Comparison of ENCODE assay signal across 8 mouse cellular contexts in the genomic region with DNA sequence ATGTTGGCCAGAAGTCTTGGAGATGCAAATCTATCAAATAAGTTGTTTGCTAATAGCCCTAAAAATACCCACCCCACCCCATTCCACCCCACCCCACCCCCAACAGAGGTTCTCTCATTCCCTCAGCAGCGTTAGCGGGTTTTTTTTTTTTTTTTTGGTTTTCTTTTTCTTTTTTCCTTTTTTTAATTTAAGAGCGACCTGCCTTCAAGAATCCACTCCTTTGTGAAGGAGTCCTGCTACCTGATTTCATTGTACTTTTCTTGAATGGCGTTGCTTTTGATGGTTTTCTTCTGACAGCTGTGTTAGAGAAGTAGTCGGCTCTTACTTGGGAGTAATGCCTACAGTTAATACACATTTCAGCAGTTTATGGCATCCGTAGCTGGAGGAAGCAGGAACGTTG. TPM values are rescaled to one million over a fixed set of nuclear protein-coding genes. Genes with fewer than 3 reads are reported as not detected.
A peak's percentile ranks its signal among the peaks of the same experiment; 100 is the strongest.
DNase-seq lines count a peak whose midpoint lies in the region; ATAC-seq and TF ChIP-seq lines count a peak whose summit lies in the region.

No protein-coding gene starts in this region.

- no peak for TF ChIP-seq POLR2A in kidney, adult 2 months (IDR thresholded peaks at IDR 0.05; ENCODE audit: low read depth, low read length)

- H3K36me3 ChIP-seq in kidney, adult 2 months (ENCODE audit: control insufficient read depth, insufficient read depth, low read length) = no peaks in the 10 kb centered on the region
- H3K36me3 ChIP-seq in midbrain, embryonic 15.5 days (replicated peaks) = no peaks in the 10 kb centered on the region

- no peak for ATAC-seq in midbrain, embryonic 15.5 days (replicated peaks)

- no peaks in the 10 kb centered on the region for H3K9me3 ChIP-seq in midbrain, embryonic 15.5 days

- H3K4me1 ChIP-seq in kidney, adult 2 months (ENCODE audit: control insufficient read depth, insufficient read depth, low read length) = peaks cover 8% of the 10 kb centered on the region; the same call in 1 of the 2 replicates
- peaks cover 7% of the 10 kb centered on the region; the same call in 1 of the 2 replicates for H3K4me1 ChIP-seq in brown adipose tissue, adult 24 weeks (ENCODE audit: control insufficient read depth, insufficient read depth, insufficient read length, low read length)
- H3K4me1 ChIP-seq in midbrain, embryonic 15.5 days = peaks cover 40% of the 10 kb centered on the region

- H3K9ac ChIP-seq in midbrain, embryonic 15.5 days = peak overlapping the region; percentile 69; the same call in 1 of the 2 replicates

- no peak for DNase-seq in kidney, adult 2 months
- DNase-seq in kidney, postnatal 10 days = no peak
- DNase-seq in induced T-regulatory cell, adult 2 months (ENCODE audit: low read depth) = peak; percentile 29
- DNase-seq in urinary bladder, adult 18-20 months (ENCODE audit: low spot score in 2 of 2) = no peak
- no peak for DNase-seq in cerebellum, postnatal 25 days
- no peak for DNase-seq in cerebellum, postnatal 10 days

- H3K4me2 ChIP-seq in midbrain, embryonic 15.5 days = peak overlapping the region; percentile 84

- no peak for TF ChIP-seq CTCF in kidney, adult 2 months (conservative IDR thresholded peaks at IDR 0.05; ENCODE audit: insufficient read depth, insufficient read length, low read depth, low read length)

- 16% methylated on average over 7 of the region's 7 CpGs for WGBS in kidney, adult 2 months
- 27% methylated on average over 7 of the region's 7 CpGs for WGBS in midbrain, embryonic 15.5 days

- no peak overlapping the region for H3K27ac ChIP-seq in kidney, adult 2 months (ENCODE audit: insufficient read depth, low read depth, low read length)
- H3K27ac ChIP-seq in brown adipose tissue, adult 24 weeks (replicated peaks; ENCODE audit: low read depth, low read length) = no peak overlapping the region
- H3K27ac ChIP-seq in midbrain, embryonic 15.5 days = 0 out of 2 replicates have a peak overlapping the region, but pooled peaks have one; percentile 79

- H3K4me3 ChIP-seq in kidney, adult 2 months (ENCODE audit: insufficient read depth, low read depth, low read length) = peak overlapping the region; percentile 80; the same call in 1 of the 2 replicates
- H3K4me3 ChIP-seq in brown adipose tissue, adult 24 weeks (ENCODE audit: insufficient read depth, low read depth, low read length) = peak overlapping the region; percentile 91
- peak overlapping the region; percentile 91 for H3K4me3 ChIP-seq in midbrain, embryonic 15.5 days

- H3K27me3 ChIP-seq in kidney, adult 2 months (replicated peaks; ENCODE audit: control insufficient read depth, insufficient read depth, low read length) = no peaks in the 10 kb centered on the region
- no peaks in the 10 kb centered on the region for H3K27me3 ChIP-seq in midbrain, embryonic 15.5 days (replicated peaks)

RNA-seq across cellular contexts. Expression of gene Thap4, which starts 1.0 kb away (rescaled TPM):
- polyA plus RNA-seq in kidney, adult 2 months (2012; rRNA removed) = 181 and 226 TPM in 2 replicates
- polyA plus RNA-seq in brown adipose tissue, adult 24 weeks (2012; ENCODE audit: insufficient read depth, insufficient read length, missing spikeins) = 23.4 and 24.1 TPM in 2 replicates
- polyA plus RNA-seq in midbrain, embryonic 15.5 days (2015; fragmentation: Nextera tagmentation; extraction: Ambion mirVana) = 54.7 and 56.8 TPM in 2 replicates

RNA-seq across cellular contexts. Expression of gene Atg4b, which starts 4.3 kb away (rescaled TPM):
- polyA plus RNA-seq in kidney, adult 2 months (2012; rRNA removed) = 43.7 and 46.3 TPM in 2 replicates
- polyA plus RNA-seq in brown adipose tissue, adult 24 weeks (2012; ENCODE audit: insufficient read depth, insufficient read length, missing spikeins) = 34.8 and 43.4 TPM in 2 replicates
- 107 and 108 TPM in 2 replicates for polyA plus RNA-seq in midbrain, embryonic 15.5 days (2015; fragmentation: Nextera tagmentation; extraction: Ambion mirVana)

RNA-seq across cellular contexts. Expression of gene Dtymk, which starts 46.1 kb away (rescaled TPM):
- 34.7 and 36.7 TPM in 2 replicates for polyA plus RNA-seq in kidney, adult 2 months (2012; rRNA removed)
- 39.9 and 45.2 TPM in 2 replicates for polyA plus RNA-seq in brown adipose tissue, adult 24 weeks (2012; ENCODE audit: insufficient read depth, insufficient read length, missing spikeins)
- 135 and 146 TPM in 2 replicates for polyA plus RNA-seq in midbrain, embryonic 15.5 days (2015; fragmentation: Nextera tagmentation; extraction: Ambion mirVana)

RNA-seq across cellular contexts. Expression of gene Ing5, which starts 48.1 kb away (rescaled TPM):
- 6.0 and 6.4 TPM in 2 replicates for polyA plus RNA-seq in kidney, adult 2 months (2012; rRNA removed)
- polyA plus RNA-seq in brown adipose tissue, adult 24 weeks (2012; ENCODE audit: insufficient read depth, insufficient read length, missing spikeins) = 5.0 and 6.1 TPM in 2 replicates
- 10.2 and 10.9 TPM in 2 replicates for polyA plus RNA-seq in midbrain, embryonic 15.5 days (2015; fragmentation: Nextera tagmentation; extraction: Ambion mirVana)
